10 mouse cellular contexts compared by ENCODE assay signal in the genomic region with DNA sequence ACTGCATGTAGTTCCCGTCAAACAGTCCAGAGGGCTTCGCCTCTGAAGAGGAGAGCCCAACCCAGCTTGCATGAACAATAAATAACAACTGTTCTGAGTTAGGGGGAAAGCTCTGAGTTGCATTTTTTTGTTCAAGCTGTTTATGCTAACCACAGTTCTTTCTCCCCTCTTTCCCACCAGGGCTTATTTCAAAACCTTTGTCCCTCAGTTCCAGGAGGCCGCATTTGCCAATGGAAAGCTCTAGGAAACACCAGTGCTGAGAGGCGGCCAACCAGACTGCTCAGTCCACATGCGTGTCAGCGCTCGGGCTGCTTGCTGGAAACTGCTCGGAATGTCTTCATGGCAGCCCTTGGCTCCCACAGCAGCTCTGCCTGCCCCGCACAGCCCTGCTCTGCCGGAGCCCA. TPM values are rescaled to one million over a fixed set of nuclear protein-coding genes. Genes with fewer than 3 reads are reported as not detected.
DNase-seq lines count a peak whose midpoint lies in the region; ATAC-seq lines count a peak whose summit lies in the region.
"Had no signal": no experiment of that assay in that cellular context is flagged by ENCODE, and none has a peak within 500 bp of the region (broad histone marks: within the 10 kb centered on the region; RNA-seq: fewer than 3 reads in every experiment).

No protein-coding gene starts in this region.

- H3K9me3 ChIP-seq in heart, embryonic 10.5 days, result no peaks in the 10 kb centered on the region
- H3K9me3 ChIP-seq in lung, embryonic 15.5 days, result no peaks in the 10 kb centered on the region
- H3K9me3 ChIP-seq: midbrain, embryonic 13.5 days had no signal

- WGBS in heart, embryonic 10.5 days, result 85% methylated on average over 10 of the region's 10 CpGs
- 66% methylated on average over 10 of the region's 10 CpGs for WGBS in lung, embryonic 15.5 days

- intact Hi-C loops in heart, postnatal 25 days (cut with DNase I), result no loop called here

- no peak overlapping the region for H3K27ac ChIP-seq in heart, embryonic 10.5 days
- H3K27ac ChIP-seq in lung, embryonic 15.5 days, result 0 out of 2 replicates have a peak overlapping the region, but pooled peaks have one; percentile 7
- H3K27ac ChIP-seq: midbrain, embryonic 13.5 days had no signal

- 0 out of 2 replicates have a peak, but pooled peaks cover 5% of the 10 kb centered on the region for H3K36me3 ChIP-seq in heart, embryonic 10.5 days
- H3K36me3 ChIP-seq in lung, embryonic 15.5 days, result no peaks in the 10 kb centered on the region
- H3K36me3 ChIP-seq: midbrain, embryonic 13.5 days had no signal

- no peak overlapping the region for H3K4me2 ChIP-seq in lung, embryonic 15.5 days
- H3K4me2 ChIP-seq: midbrain, embryonic 13.5 days had no signal

- no peak overlapping the region for H3K9ac ChIP-seq in lung, embryonic 15.5 days
- H3K9ac ChIP-seq: midbrain, embryonic 13.5 days had no signal

- no peak overlapping the region for H3K4me3 ChIP-seq in heart, embryonic 10.5 days
- H3K4me3 ChIP-seq in lung, embryonic 15.5 days, result no peak overlapping the region
- H3K4me3 ChIP-seq: midbrain, embryonic 13.5 days had no signal

- peak; percentile 28 for DNase-seq in heart, postnatal 25 days (ENCODE audit: low spot score)
- DNase-seq in heart, embryonic 10.5 days (ENCODE audit: low spot score), result no peak
- peak; percentile 36 for DNase-seq in NIH3T3 (ENCODE audit: low read depth)
- peak; percentile 63 for DNase-seq in gastrocnemius, postnatal 10 days
- no peak for DNase-seq in embryo, embryonic 11 days
- no peak for DNase-seq in natural killer cell, adult 2 months (ENCODE audit: low spot score in 2 of 2)
- DNase-seq in layer of hippocampus, postnatal 36 days, result no peak

- ATAC-seq in lung, embryonic 15.5 days (ENCODE audit: borderline replicate concordance, extremely low read depth, low FRiP score, low TSS enrichment), result peak; percentile 39; the same call in 1 of the 2 replicates
- ATAC-seq: inflammation-experienced regulatory T-cells, adult 6 months; midbrain, embryonic 13.5 days had no signal

- H3K4me1 ChIP-seq in heart, embryonic 10.5 days, result peaks cover 34% of the 10 kb centered on the region
- peaks cover 17% of the 10 kb centered on the region; the same call in 1 of the 2 replicates for H3K4me1 ChIP-seq in lung, embryonic 15.5 days
- H3K4me1 ChIP-seq: midbrain, embryonic 13.5 days had no signal

- H3K27me3 ChIP-seq in heart, embryonic 10.5 days (ENCODE audit: insufficient read depth, poor library complexity, severe bottlenecking), result no peaks in the 10 kb centered on the region
- no peaks in the 10 kb centered on the region for H3K27me3 ChIP-seq in lung, embryonic 15.5 days
- H3K27me3 ChIP-seq: midbrain, embryonic 13.5 days had no signal

RNA-seq across cellular contexts. Expression of gene Fosl2, which starts 51.2 kb away (rescaled TPM):
- 10 to 100 TPM; 19.8 to 24.4 TPM for total RNA-seq in heart, postnatal 25 days (2021)
- 2.1 TPM in 2 replicates for polyA plus RNA-seq in heart, embryonic 10.5 days (2016; fragmentation: Nextera tagmentation; extraction: Ambion mirVana)
- total RNA-seq in gastrocnemius, postnatal 10 days (2021), result 10 to 100 TPM; 30.2 to 33.1 TPM
- polyA plus RNA-seq in lung, embryonic 15.5 days (2015; fragmentation: Nextera tagmentation; extraction: Ambion mirVana), result 3.3 and 3.6 TPM in 2 replicates
- total RNA-seq in layer of hippocampus, postnatal 36 days (2021), result 10 to 100 TPM; 55.5 to 59.3 TPM

Comparison
In these comparisons a context has a peak if more than half of its experiments do, and no peak if none do; other contexts are left out.
1. DNase-seq: peak in heart, postnatal 25 days (single experiment), NIH3T3 (single experiment) and gastrocnemius, postnatal 10 days (single experiment); none in heart, embryonic 10.5 days (single experiment), embryo, embryonic 11 days (single experiment), natural killer cell, adult 2 months (0 of 2) and layer of hippocampus, postnatal 36 days (0 of 2).